Mouse (Mus musculus) spleen, adult 18-20 months (tissue): ENCODE results near the gene Etnk1.
"Not testable (repeated sequence)": the region's sequence is repeated elsewhere in the genome, so short reads cannot be mapped to it uniquely, and the experiment has no call there.

Experiments used
- DNase-seq, 2 experiments: peaks; one replicate each; pipeline ENCODE4 v3.0.0; 2022; ENCODE audit warnings: mixed read lengths in 2 of 2

The Etnk1 gene

GRCm38 (mm10) chr6:143171781-143172465 is 4.9 kb downstream of the Etnk1 start:
- DNase-seq = no peak

- not testable (repeated sequence) for DNase-seq
Observed at GRCm38 (mm10) chr6:143172683-143173082, 5.7 kb downstream of the Etnk1 start.

DNA sequence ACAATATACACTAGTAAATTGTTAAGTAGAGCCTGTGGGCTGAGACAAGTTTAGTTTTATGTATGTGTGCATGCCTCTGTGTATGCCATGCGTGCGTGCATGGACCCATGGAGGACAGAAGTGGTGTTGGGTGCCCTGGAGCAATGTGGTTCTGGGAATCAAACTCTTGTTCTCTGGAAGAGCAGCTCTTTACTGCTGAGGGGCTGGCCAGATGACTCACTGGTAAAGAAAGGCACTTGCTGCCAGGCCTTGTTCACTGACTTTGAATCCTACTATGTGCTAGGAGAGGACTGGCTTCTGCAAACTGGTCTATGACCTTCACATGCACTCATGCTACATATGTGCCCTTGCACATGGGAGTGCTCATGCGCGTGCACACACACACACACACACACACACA is 7.2 kb downstream of the Etnk1 start:
- DNase-seq = no peak

DNA sequence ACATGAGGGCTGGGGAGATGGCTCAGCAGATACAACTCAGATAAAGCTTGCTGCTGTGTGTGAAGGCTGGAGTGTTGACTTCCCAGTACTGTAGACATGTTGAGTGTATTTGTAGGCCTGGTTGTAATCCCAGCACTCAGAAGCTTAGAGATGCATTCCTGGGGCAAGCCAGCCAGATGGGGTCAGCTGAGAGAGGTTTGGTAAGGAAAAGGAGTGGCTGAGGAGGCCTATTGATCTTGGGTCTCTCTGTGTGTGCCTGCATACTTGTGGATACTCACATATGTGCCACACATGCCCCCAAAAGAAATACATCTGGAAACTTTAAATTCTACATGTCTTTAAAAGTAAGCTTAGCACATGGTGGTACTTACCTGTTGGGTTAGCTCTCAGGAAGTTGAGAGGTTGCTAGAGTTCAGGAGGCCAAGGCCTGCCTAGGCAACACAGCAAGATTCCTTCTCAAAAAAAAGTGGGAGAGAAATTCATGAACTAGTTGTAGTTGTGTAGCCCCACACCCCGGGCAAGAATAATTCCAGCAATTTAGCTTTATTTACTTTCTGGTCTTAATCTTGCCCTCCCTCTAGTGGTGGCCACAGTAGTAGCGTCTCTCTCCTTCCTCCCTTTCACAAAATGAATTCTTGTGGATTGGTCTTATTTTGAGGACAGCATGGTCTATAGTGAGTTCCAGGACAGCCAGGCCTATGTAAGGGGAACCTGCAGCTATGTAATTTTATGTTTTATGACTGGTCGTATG is 8.1 kb downstream of the Etnk1 start:
- peak in 1 of 2 experiments; percentile 40 for DNase-seq

DNA sequence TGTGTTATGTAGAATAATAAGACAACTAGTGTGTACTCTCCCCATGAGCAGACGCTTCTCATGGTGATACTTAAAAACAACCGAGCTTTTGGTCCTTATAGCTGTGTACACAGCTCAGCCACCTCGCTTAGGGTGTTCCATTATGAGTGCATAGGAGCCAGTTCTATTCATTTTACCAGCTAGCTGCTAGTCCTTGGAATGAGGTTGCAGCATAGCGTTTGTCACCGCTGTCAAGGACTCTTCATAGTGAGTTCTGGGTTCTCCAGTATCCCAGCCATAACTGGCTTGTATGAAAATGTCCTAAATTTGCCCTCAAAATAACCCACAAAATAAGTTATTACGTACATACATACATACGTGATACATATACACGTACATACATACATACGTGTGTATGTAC is 9.1 kb downstream of the Etnk1 start:
- DNase-seq = no peak

DNA sequence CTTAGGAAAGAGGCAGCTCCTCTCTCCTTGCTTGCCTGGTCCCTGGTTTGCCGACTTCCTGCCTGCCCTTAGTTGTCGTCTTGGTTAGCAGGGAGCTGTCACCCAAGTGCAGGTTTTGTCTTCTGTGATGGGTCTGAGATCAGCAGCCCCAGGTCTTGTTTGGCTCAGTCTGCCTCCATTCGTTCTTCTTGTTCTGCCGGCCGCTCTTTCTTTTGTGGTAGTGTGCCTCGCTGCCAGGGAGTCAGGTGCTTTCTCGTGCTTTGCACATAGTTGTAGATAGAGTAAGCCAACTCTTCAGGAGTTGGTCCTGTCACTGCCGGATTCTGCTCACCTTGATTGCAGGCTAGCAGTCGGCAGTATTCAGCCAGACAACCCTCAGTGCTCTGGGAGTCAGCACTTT is 9.6 kb downstream of the Etnk1 start:
- no peak for DNase-seq

DNA sequence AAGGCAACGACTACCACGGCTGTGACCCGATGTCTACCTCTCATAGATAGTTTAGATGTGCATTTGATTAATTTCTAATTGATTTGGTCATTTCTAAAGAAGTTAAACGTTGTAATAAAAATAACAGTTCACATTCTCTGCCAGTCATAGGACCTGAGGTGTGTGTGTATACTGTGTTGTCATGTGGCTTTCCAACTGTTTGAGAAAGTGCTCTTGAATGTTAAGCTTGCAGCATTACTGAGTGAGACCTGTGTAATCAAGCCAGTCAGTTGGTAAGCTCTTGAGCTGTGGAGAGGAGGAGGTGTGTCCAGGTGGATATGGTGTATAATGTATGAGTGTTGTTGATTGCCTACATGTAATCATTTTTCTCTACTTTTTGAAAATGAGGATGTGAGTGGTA is 12.2 kb downstream of the Etnk1 start:
- no peak for DNase-seq

DNA sequence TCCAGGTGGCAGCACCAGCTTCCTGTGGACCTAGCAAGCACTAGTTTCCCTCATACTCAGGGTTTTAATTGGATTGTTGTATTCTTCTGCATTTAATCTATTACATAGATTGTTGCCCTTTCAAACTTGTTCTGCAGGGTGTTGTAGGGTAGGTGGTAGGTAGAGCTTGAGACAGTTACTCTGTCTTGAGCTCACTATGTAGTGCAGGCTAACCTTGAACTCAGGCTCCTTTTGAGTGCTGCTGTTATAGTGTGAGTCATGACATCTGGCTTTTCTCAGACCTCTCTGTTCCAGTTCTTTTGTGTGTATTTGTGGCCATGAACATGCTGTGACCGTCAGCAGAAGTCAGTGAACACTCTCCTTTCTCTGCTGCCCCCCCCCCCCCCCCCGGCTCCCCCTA is 12.7 kb downstream of the Etnk1 start:
- DNase-seq = no peak

DNA sequence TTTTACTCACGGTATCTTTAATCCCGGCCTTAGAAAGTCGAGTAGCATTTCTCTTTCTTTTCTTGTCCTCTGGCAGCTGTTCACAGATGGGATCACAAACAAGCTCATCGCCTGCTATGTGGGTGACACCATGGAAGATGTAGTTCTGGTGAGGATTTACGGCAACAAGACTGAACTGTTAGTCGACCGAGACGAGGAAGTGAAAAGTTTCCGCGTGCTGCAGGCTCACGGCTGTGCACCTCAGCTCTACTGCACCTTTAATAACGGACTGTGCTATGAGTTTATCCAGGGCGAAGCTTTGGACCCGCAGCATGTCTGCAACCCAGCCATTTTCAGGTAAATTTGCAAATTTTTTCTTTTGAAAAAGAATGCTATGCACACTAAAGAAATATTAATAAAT is 13.5 kb downstream of the Etnk1 start:
- peak; percentile 38 to 44 for DNase-seq

DNA sequence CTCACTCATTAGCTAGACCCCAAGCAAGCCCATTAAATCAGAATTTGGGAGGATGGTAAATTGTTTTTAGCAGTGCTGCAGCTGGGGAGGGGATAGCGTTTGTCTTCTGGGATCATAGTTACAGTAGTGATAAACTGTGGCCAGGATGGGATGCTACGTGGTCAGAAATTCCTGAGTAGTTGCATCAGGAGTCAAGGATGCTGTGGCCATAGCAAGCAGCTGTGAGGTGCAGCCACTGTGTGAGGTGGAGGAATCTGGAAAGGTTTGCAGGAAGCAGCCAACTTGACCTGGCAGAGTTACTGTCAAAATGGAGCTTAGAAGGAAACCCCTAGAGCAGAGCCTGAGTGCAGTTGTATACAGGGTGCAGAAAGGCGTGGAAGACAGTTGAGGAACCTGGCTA is 17.1 kb downstream of the Etnk1 start:
- no peak for DNase-seq

DNA sequence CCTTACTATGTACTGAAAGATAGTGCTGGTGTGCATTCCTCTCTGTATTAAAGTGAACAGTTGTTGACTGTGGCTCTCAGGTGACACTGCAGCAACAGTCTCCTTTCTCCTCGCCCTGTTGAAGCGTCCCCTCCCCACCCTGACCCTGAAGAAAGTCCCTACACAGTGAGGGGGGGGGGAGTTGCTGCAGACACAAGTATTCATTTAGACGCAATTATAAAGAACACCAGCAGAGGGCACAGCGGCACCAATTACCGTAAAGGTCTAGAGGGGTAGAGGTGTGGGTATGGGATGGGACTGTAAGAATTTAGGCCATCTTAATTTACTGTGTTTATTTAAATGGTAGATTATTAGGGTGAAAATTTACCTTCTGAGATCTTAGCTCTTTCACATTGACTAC is 17.7 kb downstream of the Etnk1 start:
- DNase-seq = no peak

DNA sequence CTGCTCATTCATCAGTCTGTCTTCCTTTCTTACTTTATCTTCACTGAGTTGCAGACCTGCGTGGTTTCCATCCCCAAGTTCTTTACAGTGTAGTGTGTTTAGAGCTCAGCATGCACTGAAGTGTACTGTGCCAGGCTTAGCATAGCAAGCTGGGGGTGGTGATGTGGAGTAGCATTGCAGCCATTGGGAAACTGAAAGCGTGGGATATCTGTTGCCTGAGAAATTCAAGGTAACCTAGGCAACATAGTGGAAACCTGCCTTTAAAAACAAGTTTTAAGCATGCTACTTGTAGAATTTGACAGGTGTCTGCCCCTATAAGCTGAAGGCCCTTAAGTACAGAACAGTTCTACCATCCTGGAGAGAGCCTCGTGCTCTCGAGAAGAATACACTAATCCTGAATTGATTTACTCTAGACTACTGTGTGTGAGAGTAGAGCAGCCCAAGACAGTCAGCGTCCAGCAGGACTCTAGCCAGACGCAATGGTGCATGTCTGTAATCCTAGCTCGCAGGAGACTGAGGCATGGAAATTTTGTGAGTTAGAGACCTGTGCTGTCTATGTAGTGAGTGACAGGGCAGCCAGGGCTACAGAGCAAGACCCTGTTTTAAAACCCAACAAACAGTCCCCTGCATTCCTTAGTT is 23.9 kb downstream of the Etnk1 start:
- DNase-seq = no peak

DNA sequence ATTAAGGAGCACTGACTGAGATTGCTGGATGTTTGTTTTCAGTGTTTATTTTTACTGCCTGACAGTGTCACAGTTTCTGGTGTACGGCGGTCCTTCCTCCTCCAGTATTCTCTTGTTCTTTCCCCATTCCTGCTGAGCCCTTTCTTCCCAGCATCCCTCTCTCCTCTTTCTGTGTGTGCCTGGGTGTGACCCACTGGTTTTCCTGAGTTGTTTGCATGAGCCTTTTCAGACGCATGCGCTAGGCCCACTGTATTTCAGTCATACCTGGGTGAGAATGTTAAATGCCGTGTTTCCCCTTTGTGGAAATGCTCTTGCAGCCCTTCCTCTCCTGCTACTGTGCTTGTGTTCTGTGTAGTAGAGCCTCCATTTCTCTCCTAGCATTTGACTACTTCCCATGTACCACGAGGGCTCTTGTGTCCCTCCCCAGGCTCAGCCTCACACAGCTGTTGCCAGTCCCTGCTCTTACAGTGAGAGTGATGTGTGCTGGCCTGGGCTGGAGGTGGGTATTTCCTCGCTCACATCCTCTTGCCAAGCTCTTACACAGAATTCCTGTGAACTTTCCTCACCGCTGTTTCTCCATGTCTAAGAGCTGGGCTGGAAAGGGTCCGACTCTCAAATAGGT is 24.6 kb downstream of the Etnk1 start:
- no peak for DNase-seq

DNA sequence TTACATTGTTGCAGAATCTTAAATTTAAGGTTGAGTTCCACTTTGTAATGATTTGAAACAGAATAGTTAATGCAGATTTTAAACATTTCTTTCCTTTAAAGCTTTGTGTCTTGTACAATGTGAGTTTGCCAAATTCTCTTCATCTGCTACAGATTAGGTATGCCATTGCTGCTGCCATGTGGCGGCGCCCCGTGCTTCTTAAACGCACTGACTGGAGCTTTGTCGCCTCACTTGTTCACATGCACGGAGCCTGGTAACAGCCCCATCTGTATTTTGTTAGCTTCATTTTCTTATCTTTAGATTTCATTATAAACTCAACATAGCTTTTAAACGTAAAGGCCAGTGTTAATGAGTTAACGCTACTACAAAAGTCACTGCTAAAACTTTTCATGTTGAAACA is 25.7 kb downstream of the Etnk1 start:
- DNase-seq = no peak

GRCm38 (mm10) chr6:143193166-143193565 is 26.1 kb downstream of the Etnk1 start:
- no peak for DNase-seq

GRCm38 (mm10) chr6:143193641-143194040 is 26.6 kb downstream of the Etnk1 start:
- DNase-seq = no peak

- no peak for DNase-seq
Observed at GRCm38 (mm10) chr6:143197053-143197452, 30.0 kb downstream of the Etnk1 start.

GRCm38 (mm10) chr6:143198421-143198820 is 31.4 kb downstream of the Etnk1 start:
- no peak for DNase-seq

DNA sequence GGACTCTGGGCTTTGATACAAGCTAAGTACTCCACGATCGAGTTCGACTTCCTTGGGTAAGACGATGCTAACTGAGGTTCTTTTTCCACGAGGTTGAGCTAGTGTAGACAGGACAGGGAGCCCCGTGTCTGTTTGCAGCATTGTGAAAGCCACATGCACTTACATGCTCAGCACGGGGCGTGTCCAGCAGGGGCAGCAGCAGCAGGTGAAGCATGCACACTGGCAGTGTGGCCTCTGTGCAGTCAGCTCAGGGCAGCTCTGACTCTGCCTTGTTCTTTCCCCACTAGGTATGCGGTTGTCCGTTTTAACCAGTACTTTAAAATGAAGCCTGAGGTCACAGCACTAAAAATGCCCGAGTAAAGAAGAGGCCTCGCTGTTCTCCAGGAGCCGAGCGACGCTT is 36.1 kb downstream of the Etnk1 start:
- no peak for DNase-seq

DNA sequence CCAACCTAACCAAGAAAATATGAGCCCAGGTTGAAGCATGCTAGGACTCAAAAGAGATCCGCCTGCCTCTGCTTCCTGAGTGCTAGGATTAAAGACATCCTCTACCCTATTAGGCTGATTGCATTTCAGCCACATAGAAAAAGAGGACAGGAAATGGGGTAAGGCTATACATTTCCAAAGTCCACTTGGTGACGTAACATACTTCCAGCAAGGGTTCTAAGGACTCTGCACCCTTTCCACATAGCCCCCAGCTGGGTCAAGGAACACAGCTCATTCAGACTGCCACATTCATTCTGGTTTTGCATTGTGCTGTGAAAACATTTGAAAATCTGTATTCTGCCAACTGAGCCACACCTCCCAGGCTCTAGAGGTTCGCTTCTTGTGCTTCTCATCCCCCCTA is 41.9 kb downstream of the Etnk1 start:
- no peak for DNase-seq

DNA sequence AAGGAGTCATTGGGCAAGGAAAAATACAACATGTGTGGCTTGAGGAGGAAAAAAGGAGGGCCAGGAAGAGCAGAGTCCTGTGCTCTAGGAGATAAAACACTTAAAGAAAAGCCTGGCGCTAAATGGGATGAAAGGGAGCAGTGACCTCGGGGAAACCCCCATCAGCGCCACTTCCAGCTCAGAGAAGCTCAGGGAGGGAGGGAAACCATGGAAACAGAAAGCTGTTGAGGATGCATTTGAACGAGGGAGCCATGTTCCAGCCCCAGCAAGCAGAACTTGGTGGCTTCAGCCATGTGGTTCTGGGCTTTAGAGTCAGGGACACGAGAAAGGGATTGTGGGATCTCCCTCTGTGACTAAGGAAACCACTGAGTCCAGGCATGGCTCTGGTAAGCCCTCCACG is 45.7 kb downstream of the Etnk1 start:
- no peak for DNase-seq

DNA sequence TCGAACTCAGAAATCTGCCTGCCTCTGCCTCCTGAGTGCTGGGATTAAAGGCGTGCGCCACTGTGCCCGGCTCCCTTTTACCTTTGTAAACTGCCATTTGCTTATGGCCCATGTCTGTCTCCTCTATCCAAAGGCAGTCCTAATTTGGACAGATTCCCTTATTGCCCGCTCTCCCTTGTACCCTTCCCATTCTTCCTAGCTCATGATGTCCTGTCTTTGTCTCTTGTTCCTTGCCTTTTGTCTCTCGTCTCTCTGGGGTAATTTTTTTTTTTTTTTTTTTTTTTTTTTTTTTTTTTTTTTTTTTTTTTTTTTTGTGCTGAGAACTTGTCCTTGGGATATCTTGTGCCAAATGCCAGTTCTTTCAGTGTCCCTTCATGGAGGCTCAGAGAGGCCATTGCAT is 46.4 kb downstream of the Etnk1 start:
- no peak for DNase-seq

GRCm38 (mm10) chr6:143216221-143216620 is 49.2 kb downstream of the Etnk1 start:
- no peak for DNase-seq

GRCm38 (mm10) chr6:143219347-143219746 is 52.3 kb downstream of the Etnk1 start:
- peak in 1 of 2 experiments; percentile 46 for DNase-seq
